Mouse (Mus musculus) bone marrow macrophage, adult 2 months (primary cell): Measurements from ENCODE around the gene Plekho2.

Experiments
- CTCF ChIP-seq: IDR thresholded peaks from 2 replicates; pipeline ENCODE4 v1.5.1; 2012; ENCODE audit warnings: low read depth, mild to moderate bottlenecking, low read length, moderate library complexity
- POLR2A ChIP-seq: IDR thresholded peaks from 2 replicates; pipeline ENCODE4 v1.6.1; 2012; ENCODE audit warnings: mild to moderate bottlenecking, low read depth, low read length, borderline replicate concordance

DNA sequence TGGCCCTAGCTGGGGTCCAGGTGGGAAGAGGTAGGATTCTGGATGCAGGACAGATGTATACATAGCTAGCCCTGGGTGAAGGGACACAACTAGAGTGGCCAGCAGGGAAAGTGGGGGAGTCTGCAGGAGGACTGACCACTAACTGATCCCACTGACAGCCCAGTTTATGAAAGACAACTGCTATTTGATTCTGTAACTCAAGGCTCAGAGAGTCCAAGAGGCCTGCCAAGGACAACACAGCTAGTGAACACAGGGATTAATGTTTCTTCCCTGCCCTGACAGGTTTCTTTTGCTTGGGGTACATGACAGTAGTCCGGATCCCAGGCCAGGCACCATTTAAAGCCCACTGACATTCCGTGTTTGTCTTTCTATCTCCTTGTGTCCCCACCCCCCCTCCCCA, 27.3 kb upstream of the Plekho2 start:
- TF ChIP-seq CTCF (no peak), POLR2A (no peak)
